Mouse (Mus musculus) E14TG2a.4 (cell line): ENCODE results near the gene Pars2.

Experiments
- CTCF ChIP-seq: conservative IDR thresholded peaks from 2 replicates; pipeline ENCODE4 v1.5.1; 2014; ENCODE audit warnings: low read length
- NANOG ChIP-seq: IDR thresholded peaks from 2 replicates; pipeline ENCODE4 v1.6.1; 2014; ENCODE audit warnings: borderline replicate concordance, low read length, mixed read lengths
- POU5F1 ChIP-seq: IDR thresholded peaks from 2 replicates; pipeline ENCODE4 v1.6.1; 2014; ENCODE audit warnings: low read length, borderline replicate concordance

- TF ChIP-seq CTCF = no peak
- no peak for TF ChIP-seq POU5F1
- TF ChIP-seq NANOG = no peak
Measured at GRCm38 (mm10) chr4:106622030-106622493, 28.8 kb upstream of the Pars2 start, which contains the start of gene Ttc22.
